Mouse (Mus musculus): ENCODE data around the gene Hapln2. TPM values are rescaled to one million over a fixed set of nuclear protein-coding genes. Genes with fewer than 3 reads are reported as not detected.

The Hapln2 gene
- total RNA-seq, 2 experiments from 2014 or later, result not detected

- ATAC-seq (replicated peaks; ENCODE audit: low FRiP score, low TSS enrichment, poor library complexity, severe bottlenecking), result no peak
Observed at GRCm38 (mm10) chr3:87982836-87983601, 44.4 kb downstream of the Hapln2 start.

- no peak for ATAC-seq (replicated peaks; ENCODE audit: low FRiP score, low TSS enrichment, poor library complexity, severe bottlenecking)
Observed at GRCm38 (mm10) chr3:87981894-87982835, 45.2 kb downstream of the Hapln2 start.

GRCm38 (mm10) chr3:87981214-87981760 is 46.1 kb downstream of the Hapln2 start:
- no peak for ATAC-seq (replicated peaks; ENCODE audit: low FRiP score, low TSS enrichment, poor library complexity, severe bottlenecking)

GRCm38 (mm10) chr3:87980728-87981127 is 46.7 kb downstream of the Hapln2 start:
- ATAC-seq (replicated peaks; ENCODE audit: low FRiP score, low TSS enrichment, poor library complexity, severe bottlenecking), result no peak

- no peak for ATAC-seq (replicated peaks; ENCODE audit: low FRiP score, low TSS enrichment, poor library complexity, severe bottlenecking)
Observed at GRCm38 (mm10) chr3:87980085-87980484, 47.3 kb downstream of the Hapln2 start.

- ATAC-seq (replicated peaks; ENCODE audit: low FRiP score, low TSS enrichment, poor library complexity, severe bottlenecking), result no peak
Observed at GRCm38 (mm10) chr3:87979493-87979892, 47.9 kb downstream of the Hapln2 start.

GRCm38 (mm10) chr3:87974381-87974987 is 52.9 kb downstream of the Hapln2 start:
- ATAC-seq (replicated peaks; ENCODE audit: low FRiP score, low TSS enrichment, poor library complexity, severe bottlenecking), result no peak

- ATAC-seq (replicated peaks; ENCODE audit: low FRiP score, low TSS enrichment, poor library complexity, severe bottlenecking), result no peak
Observed at GRCm38 (mm10) chr3:87973593-87974380, 53.6 kb downstream of the Hapln2 start.

GRCm38 (mm10) chr3:87972776-87973175 is 54.6 kb downstream of the Hapln2 start:
- no peak for ATAC-seq (replicated peaks; ENCODE audit: low FRiP score, low TSS enrichment, poor library complexity, severe bottlenecking)

GRCm38 (mm10) chr3:87972203-87972664 is 55.1 kb downstream of the Hapln2 start:
- ATAC-seq (replicated peaks; ENCODE audit: low FRiP score, low TSS enrichment, poor library complexity, severe bottlenecking), result no peak

Other genes with a start within 250 kb of the Hapln2 start
- not detected in 2 replicates for gene Ntrk1, start 232.4 kb downstream of the Hapln2 start, total RNA-seq (2014; fragmentation: Nextera tagmentation)
- not detected in 2 replicates for gene Ntrk1, start 232.4 kb downstream of the Hapln2 start, total RNA-seq (2017)
- not detected in 2 replicates for gene Insrr, start 230.6 kb downstream of the Hapln2 start, total RNA-seq (2014; fragmentation: Nextera tagmentation)
- gene Insrr, start 230.6 kb downstream of the Hapln2 start, total RNA-seq (2017), result 0.15 TPM in 1 of 2 replicates, not detected in the other
- 3.3 and 15.3 TPM in 2 replicates for gene Pear1, start 203.3 kb downstream of the Hapln2 start, total RNA-seq (2014; fragmentation: Nextera tagmentation)
- gene Pear1, start 203.3 kb downstream of the Hapln2 start, total RNA-seq (2017), result 3.2 and 4.3 TPM in 2 replicates
- gene Sh2d2a, start 180.8 kb downstream of the Hapln2 start, total RNA-seq (2014; fragmentation: Nextera tagmentation), result 0.74 and 2.2 TPM in 2 replicates
- gene Sh2d2a, start 180.8 kb downstream of the Hapln2 start, total RNA-seq (2017), result 5.2 TPM in 1 of 2 replicates, not detected in the other
- gene Prcc, start 142.0 kb downstream of the Hapln2 start, total RNA-seq (2014; fragmentation: Nextera tagmentation), result 39.9 and 52.2 TPM in 2 replicates
- 30.1 and 48.5 TPM in 2 replicates for gene Prcc, start 142.0 kb downstream of the Hapln2 start, total RNA-seq (2017)
- 676 and 813 TPM in 2 replicates for gene Hdgf, start 121.3 kb downstream of the Hapln2 start, total RNA-seq (2014; fragmentation: Nextera tagmentation)
- 908 and 1,020 TPM in 2 replicates for gene Hdgf, start 121.3 kb downstream of the Hapln2 start, total RNA-seq (2017)
- gene Mrpl24, start 108.1 kb downstream of the Hapln2 start, total RNA-seq (2014; fragmentation: Nextera tagmentation), result 147 and 201 TPM in 2 replicates
- gene Mrpl24, start 108.1 kb downstream of the Hapln2 start, total RNA-seq (2017), result 116 and 118 TPM in 2 replicates
- gene Isg20l2, start 97.3 kb downstream of the Hapln2 start, total RNA-seq (2014; fragmentation: Nextera tagmentation), result 65.1 and 78.0 TPM in 2 replicates
- gene Isg20l2, start 97.3 kb downstream of the Hapln2 start, total RNA-seq (2017), result 60.4 and 61.7 TPM in 2 replicates
- 26.9 and 34.3 TPM in 2 replicates for gene Rrnad1, start 96.9 kb downstream of the Hapln2 start, total RNA-seq (2014; fragmentation: Nextera tagmentation)
- 4.1 and 10.0 TPM in 2 replicates for gene Rrnad1, start 96.9 kb downstream of the Hapln2 start, total RNA-seq (2017)
- gene Crabp2, start 78.9 kb downstream of the Hapln2 start, total RNA-seq (2014; fragmentation: Nextera tagmentation), result 2.8 TPM in 1 of 2 replicates, not detected in the other
- gene Crabp2, start 78.9 kb downstream of the Hapln2 start, total RNA-seq (2017), result 1.2 TPM in 1 of 2 replicates, not detected in the other
- gene Nes, start 56.5 kb downstream of the Hapln2 start, total RNA-seq (2014; fragmentation: Nextera tagmentation), result not detected in 2 replicates
- gene Nes, start 56.5 kb downstream of the Hapln2 start, total RNA-seq (2017), result 0.84 TPM in 1 of 2 replicates, not detected in the other
- gene Bcan, start 27.4 kb downstream of the Hapln2 start, total RNA-seq (2014; fragmentation: Nextera tagmentation), result not detected in 2 replicates
- gene Bcan, start 27.4 kb downstream of the Hapln2 start, total RNA-seq (2017), result not detected in 2 replicates
- gene Gpatch4, start 15.5 kb upstream of the Hapln2 start, total RNA-seq (2014; fragmentation: Nextera tagmentation), result 48.6 and 79.2 TPM in 2 replicates
- 81.0 and 81.9 TPM in 2 replicates for gene Gpatch4, start 15.5 kb upstream of the Hapln2 start, total RNA-seq (2017)
- 36.8 and 68.7 TPM in 2 replicates for gene Naxe, start 30.9 kb upstream of the Hapln2 start, total RNA-seq (2014; fragmentation: Nextera tagmentation)
- 21.8 and 25.8 TPM in 2 replicates for gene Naxe, start 30.9 kb upstream of the Hapln2 start, total RNA-seq (2017)
- not detected in 2 replicates for gene Ttc24, start 50.7 kb upstream of the Hapln2 start, total RNA-seq (2014; fragmentation: Nextera tagmentation)
- not detected in 2 replicates for gene Ttc24, start 50.7 kb upstream of the Hapln2 start, total RNA-seq (2017)
- 9.7 and 16.0 TPM in 2 replicates for gene Iqgap3, start 54.4 kb upstream of the Hapln2 start, total RNA-seq (2014; fragmentation: Nextera tagmentation)
- gene Iqgap3, start 54.4 kb upstream of the Hapln2 start, total RNA-seq (2017), result 6.6 and 15.2 TPM in 2 replicates
- 91.9 and 97.4 TPM in 2 replicates for gene Mef2d, start 114.8 kb upstream of the Hapln2 start, total RNA-seq (2014; fragmentation: Nextera tagmentation)
- gene Mef2d, start 114.8 kb upstream of the Hapln2 start, total RNA-seq (2017), result 19.7 and 50.5 TPM in 2 replicates
- gene Rhbg, start 227.1 kb upstream of the Hapln2 start, total RNA-seq (2014; fragmentation: Nextera tagmentation), result not detected in 2 replicates
- gene Rhbg, start 227.1 kb upstream of the Hapln2 start, total RNA-seq (2017), result not detected in 2 replicates

Data from megakaryocyte-erythroid progenitor cell, adult 5-6 weeks (primary cell).